Mouse (Mus musculus) limb, embryonic 10.5 days (tissue): ENCODE measurements around the gene Tapbp. TPM values are rescaled to one million over a fixed set of nuclear protein-coding genes. Genes with fewer than 3 reads are reported as not detected.

ENCODE experiments used
- DNase-seq: peaks from one replicate; pipeline ENCODE4 v3.0.0-alpha.2; 2017; ENCODE audit warnings: low spot score
- H3K27ac ChIP-seq: fragments of 300-500 bp; sonication (generic); 2 replicates; pipeline ENCODE4 v1.5.1; 2016; ENCODE audit warnings: mild to moderate bottlenecking
- H3K27me3 ChIP-seq: fragments of 300-500 bp; sonication (generic); 2 replicates; pipeline ENCODE4 v1.6.1; 2016; ENCODE audit warnings: low read depth, mild to moderate bottlenecking; ENCODE audit not compliant: poor library complexity, severe bottlenecking
- H3K36me3 ChIP-seq: fragments of 300-500 bp; sonication (generic); 2 replicates; pipeline ENCODE4 v1.6.1; 2016; ENCODE audit warnings: mild to moderate bottlenecking, moderate library complexity
- H3K4me1 ChIP-seq: fragments of 300-500 bp; sonication (generic); 2 replicates; pipeline ENCODE4 v1.6.1; 2016
- H3K4me3 ChIP-seq: fragments of 300-500 bp; sonication (generic); 2 replicates; pipeline ENCODE4 v1.5.1; 2016; ENCODE audit warnings: mild to moderate bottlenecking, moderate library complexity
- H3K9me3 ChIP-seq: fragments of 300-500 bp; sonication (generic); replicated peaks from 2 replicates; pipeline ENCODE4 v1.6.1; 2016; ENCODE audit warnings: mild to moderate bottlenecking
- WGBS: fragments of 180-500 bp; shearing (Covaris S2); methylation state at CpG from one replicate; pipeline ENCODE4 v1.1.7; 2016; 5-methylcytosine and 5-hydroxymethylcytosine counted together
- polyA plus RNA-seq: library from polyadenylated mRNA; unstranded; fragments of >200 nt; fragmentation: Nextera tagmentation; extraction: Ambion mirVana; gene quantifications from 2 replicates; pipeline ENCODE4 v1.2.1, GENCODE M21; 2016

Tapbp gene
- polyA plus RNA-seq, 1 experiment from 2014 or later = 16.0 TPM

DNA sequence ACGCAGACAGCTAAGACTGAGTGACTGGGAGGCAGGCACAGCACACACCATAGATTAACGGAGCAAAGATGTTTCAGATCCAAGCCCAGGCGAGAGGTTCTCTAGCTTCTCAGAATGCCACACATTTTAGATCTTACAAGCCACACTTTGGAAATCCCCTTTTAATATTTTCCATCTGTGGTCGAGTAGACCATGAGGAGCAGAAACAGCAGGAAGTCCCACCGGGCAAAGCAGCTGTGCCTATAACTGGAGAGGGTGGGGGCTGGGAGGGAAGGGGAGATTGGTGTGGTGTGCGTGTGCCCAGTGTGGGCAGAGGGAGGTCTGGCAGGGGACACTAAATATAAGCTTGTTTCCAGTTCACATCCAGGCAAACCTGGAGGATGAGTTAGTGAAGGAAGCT, 41.8 kb downstream of the Tapbp start:
- 80% methylated on average over 6 of the region's 6 CpGs for WGBS
- no peaks in the 10 kb centered on the region for H3K27me3 ChIP-seq
- no peaks in the 10 kb centered on the region for H3K9me3 ChIP-seq

DNA sequence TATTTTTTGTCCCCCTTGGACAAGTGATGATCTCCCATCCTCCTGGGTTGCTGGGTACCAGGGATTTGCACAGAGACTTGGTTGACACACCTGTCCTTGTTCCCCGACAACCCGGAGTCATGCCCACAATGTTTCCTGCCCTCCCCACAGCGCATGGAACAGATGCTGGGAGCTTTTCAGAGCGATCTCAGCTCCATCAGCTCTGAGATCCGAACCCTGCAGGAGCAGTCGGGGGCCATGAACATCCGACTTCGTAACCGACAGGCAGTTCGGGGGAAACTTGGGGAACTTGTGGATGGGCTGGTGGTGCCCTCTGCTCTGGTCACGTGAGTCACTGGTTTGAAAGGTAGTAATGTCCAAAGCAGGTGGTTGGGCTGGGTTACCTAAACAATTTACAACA, 42.8 kb downstream of the Tapbp start:
- Histone ChIP-seq H3K4me1 (peaks cover 28% of the 10 kb centered on the region), H3K27me3 (no peaks in the 10 kb centered on the region), H3K4me3 (no peak overlapping the region; the same call in 1 of the 2 replicates), H3K27ac (no peak overlapping the region), H3K9me3 (no peaks in the 10 kb centered on the region), H3K36me3 (peaks cover 70% of the 10 kb centered on the region)
- WGBS = 95% methylated on average over 11 of the region's 11 CpGs
- no peak for DNase-seq

More for the DNA sequence above, 41.8 kb downstream of the Tapbp start:
- Histone ChIP-seq H3K4me3 (no peak overlapping the region), H3K4me1 (peaks cover 37% of the 10 kb centered on the region), H3K27ac (no peak overlapping the region), H3K36me3 (peaks cover 70% of the 10 kb centered on the region)
- no peak for DNase-seq

- DNase-seq = no peak
- Histone ChIP-seq H3K27ac (no peak overlapping the region), H3K9me3 (no peaks in the 10 kb centered on the region), H3K36me3 (peaks cover 70% of the 10 kb centered on the region), H3K4me1 (peaks cover 21% of the 10 kb centered on the region), H3K27me3 (no peaks in the 10 kb centered on the region), H3K4me3 (no peak overlapping the region)
- WGBS = 93% methylated on average over 13 of the region's 13 CpGs
Observed at GRCm38 (mm10) chr17:33959135-33959534, 43.4 kb downstream of the Tapbp start.

- DNase-seq = no peak
- WGBS = 92% methylated on average over 15 of the region's 15 CpGs
- H3K27me3 ChIP-seq = no peaks in the 10 kb centered on the region
- no peak overlapping the region for H3K4me3 ChIP-seq
- H3K36me3 ChIP-seq = peaks cover 69% of the 10 kb centered on the region
- no peak overlapping the region for H3K27ac ChIP-seq
- H3K9me3 ChIP-seq = no peaks in the 10 kb centered on the region
- peaks cover 15% of the 10 kb centered on the region for H3K4me1 ChIP-seq
Observed at GRCm38 (mm10) chr17:33959948-33960347, 44.2 kb downstream of the Tapbp start.

- no peak overlapping the region for H3K4me3 ChIP-seq
- H3K27ac ChIP-seq = no peak overlapping the region
- no peaks in the 10 kb centered on the region for H3K9me3 ChIP-seq
- DNase-seq = no peak
- H3K4me1 ChIP-seq = no peaks in the 10 kb centered on the region
- 93% methylated on average over 7 of the region's 7 CpGs for WGBS
- peaks cover 88% of the 10 kb centered on the region for H3K36me3 ChIP-seq
- no peaks in the 10 kb centered on the region for H3K27me3 ChIP-seq
Observed at GRCm38 (mm10) chr17:33962876-33963275, 47.2 kb downstream of the Tapbp start.

DNA sequence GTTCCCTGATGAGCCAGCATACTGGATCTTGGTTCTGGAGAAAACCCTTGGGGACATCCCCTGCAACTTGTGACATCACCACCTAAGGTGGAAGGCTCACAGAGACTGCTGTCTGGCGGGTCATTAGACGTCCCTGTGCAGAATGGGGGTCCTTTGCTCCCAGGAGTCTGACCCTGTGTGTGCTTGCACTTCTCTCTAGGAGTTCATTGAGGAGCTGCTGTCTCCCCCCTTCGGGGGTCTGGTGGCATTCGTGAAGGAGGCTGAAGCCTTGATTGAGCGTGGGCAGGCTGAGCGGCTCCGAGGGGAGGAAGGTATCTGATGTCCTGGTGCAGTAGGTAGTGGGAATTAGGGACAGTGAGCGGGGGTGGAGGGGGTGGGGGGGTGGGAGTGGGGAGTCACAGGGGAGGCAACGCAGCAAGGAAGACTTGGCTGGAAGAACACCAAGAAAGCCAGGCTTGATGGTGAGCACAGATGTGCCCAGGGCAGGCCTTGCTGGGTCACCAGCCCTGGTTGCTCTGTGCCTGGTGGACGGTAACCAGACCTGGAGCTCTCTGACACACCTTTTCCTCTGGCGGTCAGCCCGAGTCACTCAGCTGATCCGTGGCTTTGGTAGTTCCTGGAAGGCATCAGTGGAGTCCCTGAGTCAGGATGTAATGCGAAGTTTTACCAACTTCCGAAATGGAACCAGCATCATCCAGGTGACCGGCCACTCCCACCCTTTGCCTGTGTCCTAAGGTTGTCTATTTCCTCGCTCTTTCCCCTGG, 49.6 kb downstream of the Tapbp start:
- Histone ChIP-seq H3K27me3 (no peaks in the 10 kb centered on the region), H3K36me3 (peaks cover 64% of the 10 kb centered on the region), H3K27ac (no peak overlapping the region), H3K9me3 (no peaks in the 10 kb centered on the region), H3K4me1 (no peaks in the 10 kb centered on the region), H3K4me3 (no peak overlapping the region)
- WGBS = 95% methylated on average over 17 of the region's 17 CpGs
- DNase-seq = no peak

DNA sequence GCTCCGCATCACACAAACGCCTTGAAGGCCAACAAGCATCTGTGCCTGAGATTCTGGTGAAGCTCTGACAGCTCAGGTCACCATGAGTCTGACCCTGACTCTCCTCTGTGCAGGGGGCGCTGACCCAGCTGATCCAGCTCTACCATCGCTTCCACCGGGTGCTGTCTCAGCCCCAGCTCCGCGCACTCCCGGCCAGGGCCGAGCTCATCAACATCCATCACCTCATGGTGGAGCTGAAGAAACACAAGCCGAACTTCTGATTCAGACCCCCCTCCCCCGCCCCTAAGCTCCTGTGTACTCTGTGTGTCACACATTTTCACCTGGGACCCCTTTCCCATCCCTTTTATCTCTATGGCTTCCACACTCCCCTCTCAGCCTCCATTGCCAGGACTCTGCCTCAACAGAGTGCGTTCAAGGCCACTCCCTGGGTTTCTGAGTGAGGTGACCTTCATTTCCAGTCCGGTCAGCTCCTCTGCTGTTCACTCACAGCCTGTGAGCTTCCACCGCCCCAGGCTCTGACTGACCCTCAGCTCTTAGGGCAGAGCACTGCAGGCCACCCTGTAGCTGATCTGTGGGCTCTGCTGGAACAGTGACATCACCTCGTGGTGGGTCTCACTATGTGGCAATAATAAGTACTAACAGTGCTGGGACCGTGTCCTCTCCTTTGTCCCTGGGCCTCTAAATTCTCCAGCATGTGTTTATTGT, 50.3 kb downstream of the Tapbp start:
- 89% methylated on average over 16 of the region's 16 CpGs for WGBS
- Histone ChIP-seq H3K36me3 (peaks cover 57% of the 10 kb centered on the region), H3K9me3 (no peaks in the 10 kb centered on the region), H3K27me3 (no peaks in the 10 kb centered on the region), H3K4me1 (no peaks in the 10 kb centered on the region), H3K4me3 (no peak overlapping the region), H3K27ac (no peak overlapping the region)
- no peak for DNase-seq

- Histone ChIP-seq H3K27me3 (no peaks in the 10 kb centered on the region), H3K36me3 (peaks cover 32% of the 10 kb centered on the region), H3K27ac (no peak overlapping the region), H3K9me3 (no peaks in the 10 kb centered on the region), H3K4me1 (no peaks in the 10 kb centered on the region), H3K4me3 (no peak overlapping the region)
- WGBS = 4% methylated on average over 9 of the region's 9 CpGs
- DNase-seq = peak; percentile 91
Observed at GRCm38 (mm10) chr17:33968489-33968888, 52.8 kb downstream of the Tapbp start.

GRCm38 (mm10) chr17:33968927-33969326, 53.2 kb downstream of the Tapbp start:
- WGBS = 30% methylated on average over 5 of the region's 5 CpGs
- DNase-seq = no peak
- Histone ChIP-seq H3K36me3 (peaks cover 28% of the 10 kb centered on the region), H3K27me3 (no peaks in the 10 kb centered on the region), H3K9me3 (no peaks in the 10 kb centered on the region), H3K4me3 (no peak overlapping the region), H3K27ac (no peak overlapping the region), H3K4me1 (no peaks in the 10 kb centered on the region)

GRCm38 (mm10) chr17:33969394-33969793, 53.7 kb downstream of the Tapbp start:
- 72% methylated on average over 4 of the region's 4 CpGs for WGBS
- DNase-seq = no peak

GRCm38 (mm10) chr17:33972691-33973090, 57.0 kb downstream of the Tapbp start:
- DNase-seq = peak; percentile 71
- H3K27me3 ChIP-seq = peaks cover 19% of the 10 kb centered on the region
- no peaks in the 10 kb centered on the region for H3K36me3 ChIP-seq
- no peak overlapping the region for H3K4me3 ChIP-seq
- H3K9me3 ChIP-seq = no peaks in the 10 kb centered on the region
- H3K27ac ChIP-seq = no peak overlapping the region
- peaks cover under 1% of the 10 kb centered on the region for H3K4me1 ChIP-seq
- WGBS = 9% methylated on average over 1 of the region's 1 CpGs

More at GRCm38 (mm10) chr17:33969394-33969793, 53.7 kb downstream of the Tapbp start:
- no peaks in the 10 kb centered on the region for H3K27me3 ChIP-seq
- no peak overlapping the region for H3K4me3 ChIP-seq
- no peak overlapping the region for H3K27ac ChIP-seq
- H3K9me3 ChIP-seq = no peaks in the 10 kb centered on the region
- H3K4me1 ChIP-seq = no peaks in the 10 kb centered on the region
- peaks cover 24% of the 10 kb centered on the region for H3K36me3 ChIP-seq

GRCm38 (mm10) chr17:33973572-33973971, 57.9 kb downstream of the Tapbp start:
- H3K4me1 ChIP-seq = peaks cover 10% of the 10 kb centered on the region
- no peak overlapping the region for H3K4me3 ChIP-seq
- no peak overlapping the region for H3K27ac ChIP-seq
- no peaks in the 10 kb centered on the region for H3K9me3 ChIP-seq
- no peak for DNase-seq
- H3K36me3 ChIP-seq = no peaks in the 10 kb centered on the region
- 67% methylated on average over 3 of the region's 3 CpGs for WGBS
- peaks cover 28% of the 10 kb centered on the region for H3K27me3 ChIP-seq

DNA sequence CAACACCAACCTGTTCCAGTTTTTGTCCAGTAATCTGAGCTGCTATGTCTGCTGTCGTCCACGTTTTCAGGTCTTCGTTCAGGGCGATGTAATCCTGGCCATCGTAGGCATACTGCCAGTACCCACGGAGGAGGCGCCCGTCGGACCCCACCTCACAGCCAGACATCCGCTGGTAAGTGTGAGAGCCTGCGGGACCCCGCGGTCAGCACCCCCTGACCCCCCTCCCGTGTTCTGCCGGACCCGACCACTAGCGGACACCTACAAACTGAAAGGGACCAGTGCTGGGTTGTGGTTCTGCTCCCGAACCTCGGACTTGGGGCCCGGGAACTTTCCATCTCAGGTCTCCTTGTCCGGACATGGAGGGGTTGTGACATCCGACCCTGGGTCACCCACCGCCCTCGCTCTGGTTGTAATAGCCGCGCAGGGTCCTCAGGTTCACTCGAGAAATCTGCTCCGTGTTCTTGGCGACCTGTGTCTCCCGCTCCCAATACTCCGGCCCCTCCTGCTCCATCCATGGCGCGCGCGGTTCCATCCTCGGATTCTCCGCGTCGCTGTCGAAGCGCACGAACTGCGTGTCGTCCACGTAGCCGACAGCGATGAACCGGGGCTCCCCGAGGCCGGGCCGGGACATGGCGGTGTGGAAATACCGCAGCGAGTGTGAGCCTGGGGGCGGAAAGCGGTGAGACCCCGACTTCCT, 62.3 kb downstream of the Tapbp start:
- peak overlapping the region; percentile 46; the same call in 1 of the 2 replicates for H3K27ac ChIP-seq
- peaks cover 29% of the 10 kb centered on the region for H3K4me1 ChIP-seq
- peak; percentile 35 for DNase-seq
- WGBS = 3% methylated on average over 57 of the region's 57 CpGs
- no peaks in the 10 kb centered on the region for H3K36me3 ChIP-seq
- no peaks in the 10 kb centered on the region for H3K9me3 ChIP-seq
- H3K27me3 ChIP-seq = peaks cover 50% of the 10 kb centered on the region
- H3K4me3 ChIP-seq = peak overlapping the region; percentile 53
